Mouse (Mus musculus) MEL (cell line): ENCODE results near the gene Tssk3. TPM values are rescaled to one million over a fixed set of nuclear protein-coding genes. Genes with fewer than 3 reads are reported as not detected.

Source experiments
- DNase-seq: peaks from one replicate; pipeline ENCODE4 v3.0.0; 2011; ENCODE audit warnings: low read depth, low spot score
- H3K27ac ChIP-seq: 2 replicates; pipeline ENCODE4 v1.5.1; 2012; ENCODE audit warnings: low read depth, mild to moderate bottlenecking, control low read depth, low read length, moderate library complexity; ENCODE audit not compliant: control insufficient read depth
- H3K27me3 ChIP-seq, 2 experiments: fragments of 150-350 bp in 1 of 2; sonication (generic) in 1 of 2; 2 replicates each; pipeline ENCODE4 v1.6.1; 2012; ENCODE audit warnings: low read length in 2 of 2, mild to moderate bottlenecking in 2 of 2, improper control_type of control experiment in 1 of 2, moderate library complexity in 1 of 2; ENCODE audit not compliant: insufficient read depth in 2 of 2, control insufficient read depth in 1 of 2
- H3K36me3 ChIP-seq, 2 experiments: 2 replicates each; pipeline ENCODE4 v1.6.1; 2012 to 2014; ENCODE audit warnings: low read length in 2 of 2, improper control_type of control experiment in 1 of 2, inconsistent platforms in 1 of 2, mild to moderate bottlenecking in 1 of 2; ENCODE audit not compliant: insufficient read depth in 2 of 2, control insufficient read depth in 1 of 2
- H3K4me1 ChIP-seq, 2 experiments: fragments of 150-350 bp in 1 of 2; sonication (generic) in 1 of 2; 2 replicates each; pipeline ENCODE4 v1.6.1; 2012; ENCODE audit warnings: low read length in 2 of 2, improper control_type of control experiment in 1 of 2, mild to moderate bottlenecking in 1 of 2; ENCODE audit not compliant: insufficient read depth in 2 of 2, control insufficient read depth in 1 of 2
- H3K4me3 ChIP-seq, 2 experiments: fragments of 150-350 bp in 1 of 2; sonication (generic) in 1 of 2; 2 replicates each; pipeline ENCODE4 v1.5.1; 2012; ENCODE audit warnings: low read depth in 2 of 2, low read length in 2 of 2, mild to moderate bottlenecking in 2 of 2, moderate library complexity in 2 of 2, control low read depth in 1 of 2, improper control_type of control experiment in 1 of 2; ENCODE audit not compliant: control insufficient read depth in 1 of 2, insufficient read depth in 1 of 2
- H3K79me2 ChIP-seq: 2 replicates; pipeline ENCODE4 v1.6.1; 2012; ENCODE audit warnings: mild to moderate bottlenecking, low read length, moderate library complexity; ENCODE audit not compliant: control insufficient read depth, poor library complexity, insufficient read depth
- H3K9ac ChIP-seq: 2 replicates; pipeline ENCODE4 v1.6.1; 2012; ENCODE audit warnings: low read depth, mild to moderate bottlenecking, control low read depth, low read length, moderate library complexity; ENCODE audit not compliant: control insufficient read depth, poor library complexity, severe bottlenecking
- H3K9me3 ChIP-seq: fragments of 150-350 bp; sonication (generic); replicated peaks from 2 replicates; pipeline ENCODE4 v1.6.1; 2012; ENCODE audit warnings: mild to moderate bottlenecking, low read length, improper control_type of control experiment, moderate library complexity; ENCODE audit not compliant: insufficient read depth
- BHLHE40 ChIP-seq: IDR thresholded peaks from 2 replicates; pipeline ENCODE4 v1.6.1; 2012; ENCODE audit warnings: low read depth, mild to moderate bottlenecking, inconsistent platforms, low read length, improper control_type of control experiment, borderline replicate concordance
- CHD2 ChIP-seq: IDR thresholded peaks from 2 replicates; pipeline ENCODE4 v1.6.1; 2011; ENCODE audit warnings: low read length, improper control_type of control experiment
- CTCF ChIP-seq, 3 experiments: IDR thresholded peaks in 2 of 3; conservative IDR thresholded peaks in 1 of 3; 2 replicates each; pipeline ENCODE4 v1.5.1; 2011 to 2012; ENCODE audit warnings: low read length in 3 of 3, low read depth in 2 of 3, mild to moderate bottlenecking in 2 of 3, improper control_type of control experiment in 1 of 3, inconsistent platforms in 1 of 3, mixed read lengths in 1 of 3, moderate library complexity in 1 of 3; ENCODE audit not compliant: control insufficient read depth in 1 of 3, insufficient read depth in 1 of 3, poor library complexity in 1 of 3, severe bottlenecking in 1 of 3
- ETS1 ChIP-seq: IDR thresholded peaks from 2 replicates; pipeline ENCODE4 v1.6.1; 2012; ENCODE audit warnings: low read depth, mild to moderate bottlenecking, inconsistent platforms, low read length, improper control_type of control experiment, moderate library complexity
- GABPA ChIP-seq: IDR thresholded peaks from 2 replicates; pipeline ENCODE4 v1.6.1; 2012; ENCODE audit warnings: low read depth, mild to moderate bottlenecking, inconsistent platforms, low read length, improper control_type of control experiment, moderate library complexity
- GATA1 ChIP-seq: IDR thresholded peaks from 2 replicates; pipeline ENCODE4 v1.6.1; 2011; ENCODE audit warnings: low read depth, low read length, improper control_type of control experiment
- MYB ChIP-seq: IDR thresholded peaks from 2 replicates; pipeline ENCODE4 v1.6.1; 2011; ENCODE audit warnings: mild to moderate bottlenecking, low read depth, low read length, improper control_type of control experiment
- MYC ChIP-seq: IDR thresholded peaks from 2 replicates; pipeline ENCODE4 v1.6.1; 2011; ENCODE audit warnings: low read depth, mild to moderate bottlenecking, low read length, improper control_type of control experiment, moderate library complexity
- NRF1 ChIP-seq: IDR thresholded peaks from 2 replicates; pipeline ENCODE4 v1.6.1; 2014; ENCODE audit warnings: low read depth, mild to moderate bottlenecking, inconsistent platforms, low read length, improper control_type of control experiment, moderate library complexity; ENCODE audit not compliant: poor library complexity, insufficient read depth, severe bottlenecking
- POLR2AphosphoS2 ChIP-seq: IDR thresholded peaks from 2 replicates; pipeline ENCODE4 v1.6.1; 2011; ENCODE audit warnings: low read length, improper control_type of control experiment
- TAL1 ChIP-seq: IDR thresholded peaks from 2 replicates; pipeline ENCODE4 v1.6.1; 2012; ENCODE audit warnings: mild to moderate bottlenecking, inconsistent platforms, low read length, moderate library complexity, mixed read lengths
- USF2 ChIP-seq, 2 experiments: IDR thresholded peaks; 2 replicates each; pipeline ENCODE4 v1.6.1; 2011 to 2012; ENCODE audit warnings: improper control_type of control experiment in 2 of 2, low read length in 2 of 2, borderline replicate concordance in 1 of 2, inconsistent platforms in 1 of 2, low read depth in 1 of 2, mild to moderate bottlenecking in 1 of 2; ENCODE audit not compliant: insufficient read depth in 1 of 2
- ZC3H11A ChIP-seq: IDR thresholded peaks from 2 replicates; pipeline ENCODE4 v1.6.1; 2012; ENCODE audit warnings: low read depth, mild to moderate bottlenecking, inconsistent platforms, low read length, improper control_type of control experiment
- ZNF384 ChIP-seq: IDR thresholded peaks from 2 replicates; pipeline ENCODE4 v1.6.1; 2012; ENCODE audit warnings: low read depth, mild to moderate bottlenecking, inconsistent platforms, low read length, improper control_type of control experiment
- polyA plus RNA-seq, 2 experiments: library from polyadenylated mRNA; stranded (reverse) in 1 of 2; unstranded in 1 of 2; fragments of >175 nt in 1 of 2; fragments of >200 nt in 1 of 2; gene quantifications; 2 replicates each; pipeline versions ENCODE4 v1.2.1 to v1.2.4; 2012; ENCODE audit warnings: low replicate concordance in 2 of 2, low read depth in 1 of 2; ENCODE audit not compliant: insufficient read length in 2 of 2, insufficient read depth in 1 of 2, missing spikeins in 1 of 2
- total RNA-seq: library from RNA; depleted of rRNA; stranded (reverse); fragments of 300-350 nt; gene quantifications from 2 replicates; pipeline ENCODE4 v1.2.3, GENCODE M21; 2012

Gene Tssk3
- total and polyA plus RNA-seq, 3 experiments, result not detected

DNA sequence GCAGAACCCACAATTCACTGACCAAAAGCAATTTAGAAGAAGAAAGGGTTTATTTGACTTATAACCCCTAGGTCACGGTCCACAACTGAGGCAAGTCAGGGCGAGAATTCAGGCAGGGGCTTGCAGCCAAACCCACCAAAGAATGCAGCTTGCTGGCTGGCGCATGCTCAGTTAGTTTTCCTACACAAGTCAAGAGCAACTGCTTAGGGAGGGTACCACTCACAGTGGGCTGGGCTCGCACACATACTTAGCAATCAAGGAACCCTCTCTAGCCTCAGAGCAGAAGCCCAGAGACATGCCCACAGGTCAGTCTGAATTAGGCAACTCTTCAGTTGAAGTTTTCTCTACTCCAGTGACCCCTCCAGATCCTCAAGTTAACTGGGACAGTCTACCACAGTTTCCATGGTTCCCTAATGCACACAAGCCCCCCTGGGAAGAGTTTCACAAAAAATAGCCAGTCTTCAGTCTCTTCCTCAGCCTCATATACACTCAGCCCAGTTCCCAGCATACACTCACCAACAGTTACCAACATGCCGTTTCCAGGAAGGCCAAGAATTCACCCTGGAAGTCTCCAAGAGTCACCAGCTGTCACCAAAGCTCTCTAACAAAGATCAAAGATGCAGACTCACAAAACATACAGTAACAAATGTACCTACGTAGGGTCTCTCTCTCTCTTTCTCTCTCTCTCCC lies 20.0 kb upstream of the Tssk3 start:
- Histone ChIP-seq H3K27ac (no peak overlapping the region), H3K9ac (no peak overlapping the region), H3K4me1 (peaks cover 0 to 6% of the 10 kb centered on the region in 2 experiments; a peak in 2 of 4 replicates)

DNA sequence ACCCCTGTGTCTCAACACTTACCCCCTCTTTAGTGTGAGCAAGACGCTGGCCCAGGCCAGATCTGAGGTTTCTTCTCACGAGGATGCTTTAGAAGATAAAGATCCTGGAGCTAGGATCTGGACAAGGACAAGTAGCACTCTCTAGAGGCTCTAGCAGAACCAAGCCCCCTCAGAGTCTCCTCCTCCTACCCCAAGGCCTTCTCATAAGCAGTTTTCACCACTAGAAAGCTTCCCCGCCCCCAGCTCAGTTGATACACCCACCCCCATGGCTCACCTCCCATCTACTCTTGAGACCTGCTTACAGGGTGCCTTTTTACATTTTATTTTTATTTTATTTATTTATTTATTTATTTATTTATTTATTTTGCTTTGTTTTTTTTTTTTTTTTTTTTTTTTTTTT lies 18.8 kb upstream of the Tssk3 start:
- Histone ChIP-seq H3K27me3 (no peaks in the 10 kb centered on the region), H3K9me3 (no peaks in the 10 kb centered on the region), H3K36me3 (no peaks in the 10 kb centered on the region), H3K9ac (no peak overlapping the region), H3K79me2 (no peaks in the 10 kb centered on the region; the same call in 1 of the 2 replicates), H3K4me1 (peaks cover 0 to 6% of the 10 kb centered on the region in 2 experiments; a peak in 2 of 4 replicates), H3K4me3 (no peak overlapping the region), H3K27ac (no peak overlapping the region)
- no peak for DNase-seq
- no peak for TF ChIP-seq ZC3H11A
- no peak for TF ChIP-seq MYC
- TF ChIP-seq GATA1, result no peak
- TF ChIP-seq CTCF (IDR thresholded peaks at IDR 0.05 in 2 of 3, conservative IDR thresholded peaks at IDR 0.05 in 1 of 3; ENCODE audit: control insufficient read depth in 1 of 3, insufficient read depth in 1 of 3, low read depth in 2 of 3, low read length in 3 of 3, poor library complexity in 1 of 3, severe bottlenecking in 1 of 3), result no peak
- no peak for TF ChIP-seq TAL1
- no peak for TF ChIP-seq POLR2AphosphoS2
- no peak for TF ChIP-seq NRF1
- no peak for TF ChIP-seq GABPA
- TF ChIP-seq CHD2, result no peak
- TF ChIP-seq ZNF384, result no peak

More for the DNA sequence above, 20.0 kb upstream of the Tssk3 start:
- no peak for TF ChIP-seq MYB
- no peak for TF ChIP-seq ETS1
- TF ChIP-seq USF2 (IDR thresholded peaks at IDR 0.05; ENCODE audit: borderline replicate concordance in 1 of 2, insufficient read depth in 1 of 2, low read depth in 1 of 2, low read length in 2 of 2), result no peak
- no peak for TF ChIP-seq ZC3H11A
- TF ChIP-seq BHLHE40, result no peak
- Histone ChIP-seq H3K36me3 (no peaks in the 10 kb centered on the region), H3K9me3 (no peaks in the 10 kb centered on the region), H3K4me3 (no peak overlapping the region), H3K79me2 (no peaks in the 10 kb centered on the region; the same call in 1 of the 2 replicates), H3K27me3 (no peaks in the 10 kb centered on the region)
- no peak for DNase-seq
